Mouse (Mus musculus) stomach, embryonic 16.5 days (tissue): Measurements from ENCODE around the gene Mettl25. TPM values are rescaled to one million over a fixed set of nuclear protein-coding genes. Genes with fewer than 3 reads are reported as not detected.

Experiments used
- ATAC-seq: fragments of 200-750 bp; cut with Nextera tagmentation; 2 replicates; pipeline ENCODE4 v1.8.0; 2017; ENCODE audit warnings: moderate number of reproducible peaks, moderate TSS enrichment; ENCODE audit not compliant: insufficient read depth, low FRiP score
- H3K27ac ChIP-seq: fragments of 300-500 bp; sonication (generic); 2 replicates; pipeline ENCODE4 v1.5.1; 2014; ENCODE audit warnings: low read length
- H3K27me3 ChIP-seq: fragments of 300-500 bp; sonication (generic); 2 replicates; pipeline ENCODE4 v1.6.1; 2014; ENCODE audit warnings: low read length, control low read depth, mixed read lengths; ENCODE audit not compliant: control insufficient read depth, insufficient read depth
- H3K36me3 ChIP-seq: fragments of 300-500 bp; sonication (generic); 2 replicates; pipeline ENCODE4 v1.6.1; 2014; ENCODE audit warnings: low read length; ENCODE audit not compliant: control insufficient read depth, insufficient read depth
- H3K4me1 ChIP-seq: fragments of 300-500 bp; sonication (generic); 2 replicates; pipeline ENCODE4 v1.6.1; 2014; ENCODE audit warnings: low read length, control low read depth, mixed read lengths; ENCODE audit not compliant: control insufficient read depth, insufficient read depth
- H3K4me2 ChIP-seq: fragments of 300-500 bp; sonication (generic); 2 replicates; pipeline ENCODE4 v1.6.1; 2014; ENCODE audit warnings: low read depth, low read length, mixed read lengths
- H3K4me3 ChIP-seq: fragments of 300-500 bp; sonication (generic); replicated peaks from 2 replicates; pipeline ENCODE4 v1.5.1; 2014; ENCODE audit warnings: mild to moderate bottlenecking, low read length
- H3K9ac ChIP-seq: fragments of 300-500 bp; sonication (generic); 2 replicates; pipeline ENCODE4 v1.6.1; 2014; ENCODE audit warnings: low read length
- H3K9me3 ChIP-seq: fragments of 300-500 bp; sonication (generic); replicated peaks from 2 replicates; pipeline ENCODE4 v1.6.1; 2016; ENCODE audit warnings: low read length, control low read depth; ENCODE audit not compliant: control insufficient read depth
- WGBS: fragments of 180-500 bp; shearing (Covaris S2); extraction: QIAGEN DNeasy Blood & Tissue Kit; methylation state at CpG from one replicate; pipeline ENCODE4 v1.1.7; 2014; 5-methylcytosine and 5-hydroxymethylcytosine counted together
- polyA plus RNA-seq: library from polyadenylated mRNA; unstranded; fragments of >200 nt; fragmentation: Nextera tagmentation; extraction: Ambion mirVana; gene quantifications from 2 replicates; pipeline ENCODE4 v1.2.1, GENCODE M21; 2015

The Mettl25 gene
- polyA plus RNA-seq, 1 experiment from 2014 or later, result 11.3 TPM

DNA sequence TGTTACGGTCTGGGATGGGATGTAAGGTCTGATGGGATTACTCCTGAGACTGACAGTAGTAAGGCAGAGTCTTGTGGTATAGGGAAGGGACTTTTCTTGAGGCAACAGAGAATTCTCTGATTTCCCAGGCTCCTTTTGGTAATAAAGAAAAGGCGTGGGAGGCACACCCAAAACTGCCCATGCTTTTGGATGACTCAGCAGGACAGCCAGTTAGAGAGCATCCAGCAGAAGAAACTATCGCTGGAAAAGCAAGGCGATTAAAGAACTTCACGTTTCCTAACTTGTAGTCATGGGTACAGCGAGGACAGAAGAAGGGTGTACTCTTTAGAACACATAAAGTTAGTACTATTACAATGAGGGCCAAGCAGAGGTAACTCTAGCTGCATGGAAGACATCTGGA lies 39.0 kb downstream of the Mettl25 start:
- Histone ChIP-seq H3K36me3 (no peaks in the 10 kb centered on the region), H3K4me2 (no peak overlapping the region), H3K4me1 (0 out of 2 replicates have a peak, but pooled peaks cover 2% of the 10 kb centered on the region), H3K9ac (no peak overlapping the region), H3K27me3 (no peaks in the 10 kb centered on the region), H3K9me3 (no peaks in the 10 kb centered on the region), H3K4me3 (no peak overlapping the region), H3K27ac (no peak overlapping the region)
- ATAC-seq, result no peak
- 84% methylated on average over 6 of the region's 6 CpGs for WGBS

DNA sequence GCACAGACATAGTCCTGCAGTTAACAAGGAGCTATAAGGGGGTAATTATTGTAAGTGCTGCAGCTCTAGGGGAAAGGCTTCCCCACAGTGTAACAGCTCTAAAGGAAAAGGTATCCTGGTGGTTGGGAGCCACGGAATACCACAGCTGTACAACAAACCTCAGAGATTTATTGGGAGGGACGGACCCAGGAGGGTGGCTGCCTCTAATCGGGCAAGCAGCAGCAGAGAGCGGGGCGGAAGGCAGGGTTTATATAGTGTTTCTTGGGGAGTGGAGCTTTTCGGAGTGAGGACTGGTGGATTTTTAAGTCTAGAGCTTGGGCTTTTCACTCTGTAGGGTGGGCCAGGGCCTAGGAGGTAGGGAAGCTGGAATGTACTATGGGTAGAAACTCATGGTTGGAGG lies 40.0 kb downstream of the Mettl25 start:
- Histone ChIP-seq H3K27me3 (no peaks in the 10 kb centered on the region), H3K36me3 (no peaks in the 10 kb centered on the region), H3K27ac (no peak overlapping the region), H3K9me3 (no peaks in the 10 kb centered on the region), H3K4me2 (no peak overlapping the region), H3K9ac (no peak overlapping the region), H3K4me1 (0 out of 2 replicates have a peak, but pooled peaks cover 2% of the 10 kb centered on the region), H3K4me3 (no peak overlapping the region)
- 68% methylated on average over 6 of the region's 6 CpGs for WGBS
- ATAC-seq, result no peak

DNA sequence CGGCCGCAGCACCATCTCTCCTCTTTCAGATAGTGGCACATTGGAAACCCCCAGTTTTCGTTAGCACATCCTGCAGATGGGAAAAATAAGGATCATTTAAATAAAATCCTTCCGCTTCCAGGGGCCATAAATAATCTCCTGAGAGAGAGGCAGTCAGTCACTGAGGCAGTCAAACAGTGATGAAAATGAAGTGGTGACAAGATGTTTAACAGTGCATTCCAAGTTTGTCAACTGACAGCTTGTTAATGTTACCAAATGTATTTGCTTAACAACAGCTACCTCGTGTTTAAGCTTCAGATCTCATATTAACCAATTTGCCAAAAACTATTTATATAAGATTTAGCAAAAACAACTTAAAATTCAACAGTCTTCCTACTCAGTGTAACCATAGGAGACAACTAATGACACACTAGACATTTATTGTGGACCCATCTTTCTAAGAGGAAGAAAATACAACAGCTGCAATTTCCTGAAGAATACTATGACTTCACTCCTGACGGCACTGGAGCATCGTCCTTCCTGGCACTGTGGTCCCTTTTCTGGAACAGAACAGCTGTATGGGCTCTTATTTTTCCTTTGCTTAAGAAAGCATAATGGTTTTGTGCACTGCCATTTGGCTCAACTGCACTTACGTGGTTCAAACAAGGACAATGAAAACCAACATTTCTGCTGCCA lies 43.8 kb downstream of the Mettl25 start:
- Histone ChIP-seq H3K27me3 (no peaks in the 10 kb centered on the region), H3K4me1 (0 out of 2 replicates have a peak, but pooled peaks cover 2% of the 10 kb centered on the region), H3K4me2 (no peak overlapping the region), H3K27ac (no peak overlapping the region), H3K9me3 (no peaks in the 10 kb centered on the region), H3K4me3 (no peak overlapping the region), H3K9ac (no peak overlapping the region), H3K36me3 (no peaks in the 10 kb centered on the region)
- WGBS, result 50% methylated on average over 8 of the region's 8 CpGs
- ATAC-seq, result no peak

DNA sequence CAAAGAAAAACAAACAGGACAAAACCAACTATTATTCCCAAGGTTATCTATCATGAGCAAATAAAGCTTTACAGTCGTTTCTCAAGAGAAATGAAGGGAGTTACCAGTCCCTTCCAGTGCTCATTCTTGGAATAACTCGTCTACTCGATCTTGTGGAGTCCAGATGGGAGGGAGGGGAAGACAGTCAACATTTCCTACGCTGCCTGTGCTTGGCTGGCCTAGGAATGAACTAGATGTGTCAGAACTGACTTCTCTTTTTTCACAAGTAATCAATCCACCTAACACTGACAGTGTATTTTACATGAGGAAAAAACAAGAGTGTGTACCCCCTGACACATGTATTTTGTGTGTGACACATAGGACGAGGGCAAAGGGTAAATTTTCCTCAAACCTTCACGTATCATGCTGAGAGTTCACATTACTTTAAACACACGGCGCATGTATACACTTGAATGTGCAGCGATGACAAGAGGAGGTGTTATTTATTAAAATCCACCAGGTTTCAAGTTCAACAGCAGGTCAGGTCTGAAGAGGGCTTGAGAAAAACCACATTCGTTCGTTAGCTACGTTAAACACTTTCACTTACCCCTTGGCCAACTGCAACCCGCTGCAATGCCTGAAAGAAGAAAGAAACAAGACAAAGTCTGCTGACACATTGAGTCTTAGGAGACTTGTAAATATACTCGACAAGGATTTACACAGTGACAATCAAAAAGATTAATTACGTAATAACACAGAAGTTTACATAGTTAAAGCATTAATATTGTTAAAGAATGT lies 47.2 kb downstream of the Mettl25 start:
- no peaks in the 10 kb centered on the region for H3K27me3 ChIP-seq
- peak overlapping the region; percentile 61 for H3K27ac ChIP-seq
- H3K9ac ChIP-seq, result no peak overlapping the region
- H3K36me3 ChIP-seq, result no peaks in the 10 kb centered on the region
- 28% methylated on average over 15 of the region's 15 CpGs for WGBS
- H3K4me2 ChIP-seq, result peak overlapping the region; percentile 38
- H3K4me3 ChIP-seq, result no peak overlapping the region
- no peaks in the 10 kb centered on the region for H3K4me1 ChIP-seq
- ATAC-seq, result peak; percentile 87
- H3K9me3 ChIP-seq, result no peaks in the 10 kb centered on the region

DNA sequence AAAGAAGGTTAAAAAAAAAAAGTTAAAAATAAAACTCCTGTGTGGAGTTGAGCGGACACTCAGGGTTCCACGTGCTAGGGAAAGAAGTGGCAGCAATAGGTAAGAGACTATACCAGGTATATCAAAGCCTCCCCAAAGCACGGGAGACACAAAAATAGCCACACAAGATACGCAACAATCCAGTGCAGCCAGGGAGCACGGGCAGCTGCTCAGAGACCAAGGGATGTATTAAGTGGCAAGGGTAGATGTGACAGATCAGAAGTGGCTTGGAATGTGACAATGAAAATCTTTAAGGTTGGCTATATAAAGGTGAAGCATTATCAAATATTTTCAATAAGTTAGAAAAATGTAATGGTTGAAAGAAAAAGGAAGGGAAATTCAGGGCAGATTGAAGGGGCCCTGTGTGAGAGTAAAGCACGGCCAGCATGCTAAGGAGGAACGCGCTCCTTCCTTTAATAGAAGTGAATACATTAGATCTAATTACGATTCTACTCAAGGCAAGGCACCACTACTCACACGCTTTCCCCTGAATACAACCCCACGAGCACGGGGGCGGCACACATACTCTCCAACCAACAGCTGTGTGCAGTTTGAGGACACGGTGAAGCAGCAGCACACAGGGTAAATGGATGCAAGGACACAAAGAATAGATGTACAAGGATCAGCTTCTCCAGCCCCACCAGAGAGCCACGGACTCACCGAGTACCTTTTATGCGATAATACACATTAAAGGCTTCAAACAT lies 52.3 kb downstream of the Mettl25 start:
- Histone ChIP-seq H3K9ac (no peak overlapping the region), H3K27me3 (no peaks in the 10 kb centered on the region), H3K4me2 (no peak overlapping the region), H3K36me3 (no peaks in the 10 kb centered on the region), H3K9me3 (no peaks in the 10 kb centered on the region), H3K27ac (no peak overlapping the region), H3K4me3 (no peak overlapping the region), H3K4me1 (peaks cover 2% of the 10 kb centered on the region; the same call in 1 of the 2 replicates)
- 86% methylated on average over 17 of the region's 17 CpGs for WGBS
- ATAC-seq, result no peak

DNA sequence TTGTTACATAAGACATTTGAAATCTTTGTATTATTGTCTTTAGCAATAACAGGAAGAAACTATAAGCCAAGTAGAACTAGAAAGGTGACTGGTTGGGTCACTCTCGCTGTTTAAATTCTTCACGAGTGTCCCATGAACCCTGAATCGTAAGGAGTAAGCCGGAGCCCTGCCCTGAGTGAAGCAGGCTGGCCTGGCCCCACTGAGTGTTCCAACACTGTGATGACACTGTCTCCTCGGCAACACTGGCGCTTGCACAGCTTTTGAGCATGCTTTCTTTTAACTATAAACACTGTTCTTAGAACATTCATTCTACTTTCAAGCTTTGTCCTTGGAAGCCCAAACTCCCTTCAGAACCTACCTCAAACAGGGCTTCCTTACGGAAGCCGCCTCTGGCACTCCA lies 57.4 kb downstream of the Mettl25 start:
- ATAC-seq, result peak; percentile 64; the same call in 1 of the 2 replicates
- Histone ChIP-seq H3K27me3 (no peaks in the 10 kb centered on the region), H3K27ac (no peak overlapping the region), H3K36me3 (no peaks in the 10 kb centered on the region), H3K9ac (no peak overlapping the region), H3K4me1 (peaks cover 2% of the 10 kb centered on the region; the same call in 1 of the 2 replicates), H3K9me3 (no peaks in the 10 kb centered on the region), H3K4me2 (no peak overlapping the region), H3K4me3 (no peak overlapping the region)
- 59% methylated on average over 8 of the region's 8 CpGs for WGBS

DNA sequence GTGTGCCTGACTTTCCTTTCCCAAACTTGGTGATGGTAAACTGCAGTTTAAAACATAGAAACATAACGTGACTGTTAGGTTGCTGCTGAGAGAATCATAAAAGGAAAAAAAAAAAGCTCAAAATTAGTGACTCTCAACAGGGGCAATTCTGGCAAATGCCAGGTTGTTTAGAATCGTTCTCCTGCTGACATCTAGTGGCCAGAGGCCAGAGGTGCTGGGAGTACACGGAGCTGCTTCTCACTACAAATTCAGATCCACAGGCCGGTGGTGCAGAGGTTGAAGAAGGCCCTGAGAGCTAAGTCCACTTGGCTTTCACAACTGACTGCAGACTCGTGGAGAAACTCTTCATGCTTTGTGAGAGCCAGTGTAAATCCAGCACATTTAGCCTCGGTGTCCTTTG lies 66.8 kb downstream of the Mettl25 start:
- no peak overlapping the region for H3K9ac ChIP-seq
- no peaks in the 10 kb centered on the region for H3K36me3 ChIP-seq
- no peaks in the 10 kb centered on the region for H3K27me3 ChIP-seq
- H3K9me3 ChIP-seq, result no peaks in the 10 kb centered on the region
- H3K4me2 ChIP-seq, result no peak overlapping the region
- no peaks in the 10 kb centered on the region for H3K4me1 ChIP-seq
- WGBS, result 14% methylated on average over 6 of the region's 6 CpGs
- H3K4me3 ChIP-seq, result no peak overlapping the region
- H3K27ac ChIP-seq, result no peak overlapping the region
- ATAC-seq, result no peak; the same call in 1 of the 2 replicates

DNA sequence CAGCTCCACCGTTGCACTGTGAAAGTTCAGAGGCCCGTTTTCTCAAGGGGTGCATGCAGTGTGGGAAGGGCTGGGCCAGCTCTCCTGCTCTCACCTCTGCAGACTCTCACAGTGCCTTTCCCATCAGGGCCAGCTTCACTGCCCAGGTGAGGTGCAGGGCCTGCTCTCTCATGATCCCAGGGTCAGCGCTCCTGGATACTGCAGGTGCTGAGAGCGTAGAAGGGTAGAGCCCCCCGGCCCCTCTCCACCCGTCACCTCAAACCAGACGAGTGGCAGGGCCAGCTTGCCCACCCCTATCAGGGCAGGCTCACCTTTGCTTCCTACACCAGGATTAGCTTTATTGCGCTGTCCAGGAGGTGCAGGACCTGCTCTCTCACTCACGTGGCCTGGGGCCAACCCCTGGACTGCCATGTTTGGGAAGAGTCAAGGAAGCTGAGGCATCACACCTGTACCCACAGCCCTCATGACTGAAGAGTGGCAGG lies 68.3 kb downstream of the Mettl25 start:
- Histone ChIP-seq H3K4me1 (no peaks in the 10 kb centered on the region), H3K27ac (no peak overlapping the region), H3K27me3 (no peaks in the 10 kb centered on the region), H3K4me3 (no peak overlapping the region), H3K36me3 (no peaks in the 10 kb centered on the region), H3K9me3 (no peaks in the 10 kb centered on the region), H3K4me2 (no peak overlapping the region), H3K9ac (no peak overlapping the region)
- ATAC-seq, result 0 out of 2 replicates have a peak, but pooled peaks have one; percentile 10
- WGBS, result 88% methylated on average over 9 of the region's 9 CpGs

DNA sequence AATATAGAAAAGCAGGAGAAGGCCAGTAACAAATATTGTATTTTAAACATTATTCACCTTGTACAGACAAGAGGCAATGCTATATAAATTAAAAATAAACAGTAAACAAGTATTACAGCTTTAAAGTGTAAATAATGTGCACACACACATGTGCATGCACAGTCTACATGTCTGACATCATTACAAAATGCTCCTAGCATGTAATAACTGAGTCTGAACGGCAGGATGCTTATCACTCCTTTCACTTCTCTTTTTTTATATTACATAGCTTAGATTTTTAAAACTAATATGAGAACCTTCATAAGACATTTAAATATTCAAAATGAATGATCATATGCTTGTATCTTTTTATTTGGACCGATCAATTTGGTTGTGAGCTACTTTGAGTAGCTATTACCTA lies 77.2 kb downstream of the Mettl25 start:
- Histone ChIP-seq H3K4me2 (no peak overlapping the region), H3K9me3 (no peaks in the 10 kb centered on the region), H3K27me3 (no peaks in the 10 kb centered on the region), H3K4me1 (no peaks in the 10 kb centered on the region), H3K9ac (no peak overlapping the region), H3K27ac (no peak overlapping the region), H3K4me3 (no peak overlapping the region), H3K36me3 (no peaks in the 10 kb centered on the region)
- ATAC-seq, result no peak
- 78% methylated on average over 2 of the region's 2 CpGs for WGBS
